Mouse (Mus musculus) urinary bladder, postnatal 14 days (tissue): ENCODE measurements around the gene Zfp46.

ENCODE experiments used
- DNase-seq: peaks from one replicate; pipeline ENCODE4 v3.0.0; 2021; ENCODE audit warnings: low spot score

The Zfp46 gene

GRCm38 (mm10) chr4:136266716-136267343 lies 17.7 kb upstream of the Zfp46 start:
- no peak for DNase-seq

GRCm38 (mm10) chr4:136268912-136269311 lies 15.6 kb upstream of the Zfp46 start:
- DNase-seq: no peak

- no peak for DNase-seq
Measured at GRCm38 (mm10) chr4:136270648-136271047, 13.8 kb upstream of the Zfp46 start.

GRCm38 (mm10) chr4:136281097-136281496 lies 3.4 kb upstream of the Zfp46 start:
- no peak for DNase-seq

- DNase-seq: no peak
Measured at GRCm38 (mm10) chr4:136281611-136282010, 2.9 kb upstream of the Zfp46 start.

- no peak for DNase-seq
Measured at GRCm38 (mm10) chr4:136282621-136283480, 1.6 kb upstream of the Zfp46 start.

- DNase-seq: no peak
Measured at GRCm38 (mm10) chr4:136283783-136284182, 700 bp upstream of the Zfp46 start.

GRCm38 (mm10) chr4:136284891-136285290 lies 408 bp downstream of the Zfp46 start:
- no peak for DNase-seq

GRCm38 (mm10) chr4:136285348-136285810 lies 896 bp downstream of the Zfp46 start:
- peak; percentile 95 for DNase-seq

GRCm38 (mm10) chr4:136285811-136286371 lies 1.4 kb downstream of the Zfp46 start:
- peak; percentile 97 for DNase-seq

GRCm38 (mm10) chr4:136289918-136290780 lies 5.7 kb downstream of the Zfp46 start:
- DNase-seq: no peak

GRCm38 (mm10) chr4:136290781-136291595 lies 6.5 kb downstream of the Zfp46 start:
- DNase-seq: no peak

GRCm38 (mm10) chr4:136291692-136292091 lies 7.2 kb downstream of the Zfp46 start:
- no peak for DNase-seq

- DNase-seq: no peak
Measured at GRCm38 (mm10) chr4:136295941-136296340, 11.5 kb downstream of the Zfp46 start.

GRCm38 (mm10) chr4:136302462-136302861 lies 18.0 kb downstream of the Zfp46 start:
- DNase-seq: no peak

- DNase-seq: no peak
Measured at GRCm38 (mm10) chr4:136304181-136304580, 19.7 kb downstream of the Zfp46 start.

- no peak for DNase-seq
Measured at GRCm38 (mm10) chr4:136308355-136308754, 23.9 kb downstream of the Zfp46 start.

GRCm38 (mm10) chr4:136309780-136310179 lies 25.3 kb downstream of the Zfp46 start:
- peak; percentile 62 for DNase-seq

GRCm38 (mm10) chr4:136310229-136311041 lies 26.0 kb downstream of the Zfp46 start, which contains the start of gene Hnrnpr:
Gene Hnrnpr, plus strand, starts transcription at chr4:136310942.
- peak; percentile 100 for DNase-seq
